Mouse (Mus musculus) gastrocnemius, postnatal 14 days (tissue): ENCODE measurements at regions not wholly inside any gene's neighbourhood (a gene's known extent, or its start where the extent isn't known, plus 50 kb on each side); places are given as distances from the start of the nearest gene placed in this dataset.
A peak's percentile ranks its signal among the peaks of the same experiment; 100 is the strongest.

ENCODE experiments used
- DNase-seq: peaks from one replicate; pipeline ENCODE4 v3.0.0; 2021; ENCODE audit warnings: mixed read lengths
- intact Hi-C: fragments of 180-260 bp; cut with DNase I; formaldehyde crosslinking; loops from one replicate; pipeline ENCODE4 v1.15.1; 2025; ENCODE audit warnings: low total_unique reads

GRCm38 (mm10) chr7:134527351-134527750 is 141.9 kb upstream of the D7Ertd443e start:
- no peak for DNase-seq
- intact Hi-C loops = no loop called here

GRCm38 (mm10) chr7:134528026-134528425 is 142.4 kb upstream of the Dock1 start:
- intact Hi-C loops = no loop called here
- DNase-seq = no peak

- no peak for DNase-seq
- intact Hi-C loops = no loop called here
Observed at GRCm38 (mm10) chr7:134534821-134535220, 135.6 kb upstream of the Dock1 start.

- DNase-seq = no peak
- intact Hi-C loops = no loop called here
Observed at GRCm38 (mm10) chr7:134541699-134542098, 128.8 kb upstream of the Dock1 start.

GRCm38 (mm10) chr7:134546187-134546586 is 124.3 kb upstream of the Dock1 start:
- intact Hi-C loops = no loop called here
- no peak for DNase-seq

- intact Hi-C loops = no loop called here
- DNase-seq = no peak
Observed at GRCm38 (mm10) chr7:134549286-134549919, 121.1 kb upstream of the Dock1 start.

- DNase-seq = peak; percentile 50
- intact Hi-C loops = no loop called here
Observed at GRCm38 (mm10) chr7:134550221-134550809, 120.1 kb upstream of the Dock1 start.

GRCm38 (mm10) chr7:134552051-134552451 is 118.4 kb upstream of the Dock1 start:
- intact Hi-C loops = no loop called here

GRCm38 (mm10) chr7:134556061-134556460 is 114.4 kb upstream of the Dock1 start:
- DNase-seq = no peak
- intact Hi-C loops = no loop called here

More at GRCm38 (mm10) chr7:134552051-134552451, 118.4 kb upstream of the Dock1 start:
- peak; percentile 9 for DNase-seq

GRCm38 (mm10) chr7:134566322-134566721 is 104.1 kb upstream of the Dock1 start:
- intact Hi-C loops = no loop called here

GRCm38 (mm10) chr7:134569247-134569646 is 101.2 kb upstream of the Dock1 start:
- intact Hi-C loops = no loop called here
- DNase-seq = no peak

More at GRCm38 (mm10) chr7:134566322-134566721, 104.1 kb upstream of the Dock1 start:
- peak; percentile 66 for DNase-seq

GRCm38 (mm10) chr7:134570176-134570810 is 100.2 kb upstream of the Dock1 start:
- intact Hi-C loops = no loop called here
- DNase-seq = no peak

GRCm38 (mm10) chr7:134581746-134582145 is 88.7 kb upstream of the Dock1 start:
- no peak for DNase-seq
- intact Hi-C loops = no loop called here

- intact Hi-C loops = no loop called here
Observed at GRCm38 (mm10) chr7:134585478-134585877, 85.0 kb upstream of the Dock1 start.

GRCm38 (mm10) chr7:134586990-134587389 is 83.5 kb upstream of the Dock1 start:
- DNase-seq = no peak
- intact Hi-C loops = no loop called here

More at GRCm38 (mm10) chr7:134585478-134585877, 85.0 kb upstream of the Dock1 start:
- no peak for DNase-seq

GRCm38 (mm10) chr7:134607886-134608285 is 62.6 kb upstream of the Dock1 start:
- intact Hi-C loops = no loop called here
- DNase-seq = no peak

- intact Hi-C loops = no loop called here
Observed at GRCm38 (mm10) chr7:134610159-134610558, 60.3 kb upstream of the Dock1 start.

GRCm38 (mm10) chr7:134611371-134611770 is 59.1 kb upstream of the Dock1 start:
- intact Hi-C loops = no loop called here

More at GRCm38 (mm10) chr7:134610159-134610558, 60.3 kb upstream of the Dock1 start:
- DNase-seq = no peak

GRCm38 (mm10) chr7:134612175-134612633 is 58.2 kb upstream of the Dock1 start:
- DNase-seq = no peak
- intact Hi-C loops = no loop called here

More at GRCm38 (mm10) chr7:134611371-134611770, 59.1 kb upstream of the Dock1 start:
- no peak for DNase-seq

GRCm38 (mm10) chr7:134619220-134619975 is 51.1 kb upstream of the Dock1 start:
- intact Hi-C loops = no loop called here
- no peak for DNase-seq
